Mouse (Mus musculus) liver, adult (tissue): ENCODE data around the gene Olfr850.

Experiments used
- GATA4 ChIP-seq: IDR thresholded peaks from 2 replicates; pipeline ENCODE4 v1.6.1; 2014; ENCODE audit warnings: mild to moderate bottlenecking, low read length; ENCODE audit not compliant: insufficient replicate concordance

Olfr850 gene

GRCm38 (mm10) chr9:19478148-19478547, at the start of gene Olfr850:
Gene Olfr850 (minus strand): TSS chr9:19478248.
- TF ChIP-seq GATA4 = no peak

DNA sequence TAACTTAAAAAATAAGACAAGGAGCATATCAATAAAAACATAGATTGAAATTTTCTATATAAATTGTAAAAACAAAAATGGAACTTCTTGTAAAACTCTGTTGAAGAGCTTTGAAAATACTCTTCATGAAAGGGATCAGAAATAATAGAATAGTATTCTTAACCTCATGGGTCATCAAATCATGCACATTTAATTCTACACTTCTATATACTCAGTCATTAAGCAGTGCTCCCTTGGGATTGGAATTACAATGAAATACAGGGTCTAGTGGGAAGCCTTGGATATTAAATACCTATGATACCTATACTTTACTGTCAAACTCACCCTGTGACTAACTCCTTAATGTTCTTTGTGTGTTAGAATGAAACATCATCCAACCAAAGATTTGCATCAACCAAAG, 14.9 kb upstream of the Olfr850 start, which contains the start of gene Olfr851:
TSS of gene Olfr851 (plus strand) at position 301 of the 400 bp plus-strand sequence.
- TF ChIP-seq GATA4 = no peak

- no peak for TF ChIP-seq GATA4
These were observed 38.1 kb downstream of the Olfr850 start, which contains the start of gene Olfr849 for GRCm38 (mm10) chr9:19439966-19440365. Gene Olfr849 (plus strand): TSS chr9:19440266.
